Comparison of ENCODE assay signal across 15 mouse cellular contexts in genomic region chr17:44592067-44592736, GRCm38 (mm10).
"Had no signal": no experiment of that assay in that cellular context is flagged by ENCODE, and none has a peak within 500 bp of the region (broad histone marks: within the 10 kb centered on the region; RNA-seq: fewer than 3 reads in every experiment).

No protein-coding gene starts in this region.

- H3K9me3 ChIP-seq: kidney, embryonic 15.5 days; liver, embryonic 15.5 days; midbrain, embryonic 13.5 days; neural tube, embryonic 13.5 days; stomach, embryonic 15.5 days had no signal

- H3K4me1 ChIP-seq: liver, embryonic 15.5 days; stomach, embryonic 15.5 days had no signal

- H3K4me3 ChIP-seq: kidney, embryonic 15.5 days; liver, embryonic 15.5 days; midbrain, embryonic 13.5 days; neural tube, embryonic 13.5 days; stomach, embryonic 15.5 days had no signal

- DNase-seq: kidney, adult 2 months; kidney, postnatal 36 days; layer of hippocampus, adult 9-11 months; left cerebral cortex, postnatal 4 days; lung, adult 2 months; lung, postnatal 36 days; retina, postnatal 1 day; thymus, adult 2 months; thymus, postnatal 25 days had no signal

- H3K9ac ChIP-seq: kidney, embryonic 15.5 days; liver, embryonic 15.5 days; midbrain, embryonic 13.5 days; neural tube, embryonic 13.5 days; stomach, embryonic 15.5 days had no signal

- H3K27ac ChIP-seq: kidney, embryonic 15.5 days; liver, embryonic 15.5 days; midbrain, embryonic 13.5 days; neural tube, embryonic 13.5 days; stomach, embryonic 15.5 days had no signal

- ATAC-seq: lung, postnatal 0 days; midbrain, embryonic 13.5 days had no signal

- H3K36me3 ChIP-seq: kidney, embryonic 15.5 days; liver, embryonic 15.5 days; midbrain, embryonic 13.5 days; neural tube, embryonic 13.5 days; stomach, embryonic 15.5 days had no signal

- H3K4me2 ChIP-seq: kidney, embryonic 15.5 days; liver, embryonic 15.5 days; midbrain, embryonic 13.5 days; neural tube, embryonic 13.5 days; stomach, embryonic 15.5 days had no signal

- H3K27me3 ChIP-seq: kidney, embryonic 15.5 days; liver, embryonic 15.5 days; midbrain, embryonic 13.5 days; neural tube, embryonic 13.5 days; stomach, embryonic 15.5 days had no signal
